Mouse (Mus musculus) olfactory bulb, adult 2 months (tissue): ENCODE data around the gene Slc43a3. TPM values are rescaled to one million over a fixed set of nuclear protein-coding genes. Genes with fewer than 3 reads are reported as not detected.
"Not testable (repeated sequence)": the region's sequence is repeated elsewhere in the genome, so short reads cannot be mapped to it uniquely, and the experiment has no call there.

Experiments used
- H3K27ac ChIP-seq: fragments of 200-500 bp; 2 replicates; pipeline ENCODE4 v1.5.1; 2012; ENCODE audit warnings: low read depth, low read length; ENCODE audit not compliant: insufficient read depth
- H3K4me1 ChIP-seq: fragments of 200-500 bp; 2 replicates; pipeline ENCODE4 v1.6.1; 2012; ENCODE audit warnings: low read length; ENCODE audit not compliant: control insufficient read depth, insufficient read depth
- H3K4me3 ChIP-seq: fragments of 200-500 bp; 2 replicates; pipeline ENCODE4 v1.5.1; 2012; ENCODE audit warnings: mild to moderate bottlenecking, low read depth, low read length, moderate library complexity; ENCODE audit not compliant: insufficient read depth
- CTCF ChIP-seq: fragments of 200-500 bp; IDR thresholded peaks from 2 replicates; pipeline ENCODE4 v1.5.1; 2012; ENCODE audit warnings: low read depth, mild to moderate bottlenecking, low read length, moderate library complexity; ENCODE audit not compliant: insufficient read depth
- POLR2A ChIP-seq: fragments of 200-500 bp; IDR thresholded peaks from 2 replicates; pipeline ENCODE4 v1.6.1; 2012; ENCODE audit warnings: mild to moderate bottlenecking, low read depth, low read length, moderate library complexity; ENCODE audit not compliant: insufficient read depth
- WGBS: fragments of 180-500 bp; shearing (Covaris S2); methylation state at CpG from one replicate; pipeline ENCODE4 v1.1.7; 2018; 5-methylcytosine and 5-hydroxymethylcytosine counted together
- polyA plus RNA-seq: library from polyadenylated mRNA; stranded (reverse); fragments of >200 nt; gene quantifications from 2 replicates; pipeline ENCODE4 v1.2.4, GENCODE M21; 2012; ENCODE audit warnings: low replicate concordance; ENCODE audit not compliant: missing spikeins, insufficient read depth, insufficient read length

The Slc43a3 gene
- polyA plus RNA-seq, 1 experiment = not detected

- Histone ChIP-seq H3K4me1 (no peaks in the 10 kb centered on the region), H3K4me3 (no peak overlapping the region), H3K27ac (no peak overlapping the region)
- no peak for TF ChIP-seq CTCF
- TF ChIP-seq POLR2A = no peak
- WGBS = 73% methylated on average over 4 of the region's 4 CpGs
These were observed 40.7 kb upstream of the Slc43a3 start for GRCm38 (mm10) chr2:84895495-84896198.

DNA sequence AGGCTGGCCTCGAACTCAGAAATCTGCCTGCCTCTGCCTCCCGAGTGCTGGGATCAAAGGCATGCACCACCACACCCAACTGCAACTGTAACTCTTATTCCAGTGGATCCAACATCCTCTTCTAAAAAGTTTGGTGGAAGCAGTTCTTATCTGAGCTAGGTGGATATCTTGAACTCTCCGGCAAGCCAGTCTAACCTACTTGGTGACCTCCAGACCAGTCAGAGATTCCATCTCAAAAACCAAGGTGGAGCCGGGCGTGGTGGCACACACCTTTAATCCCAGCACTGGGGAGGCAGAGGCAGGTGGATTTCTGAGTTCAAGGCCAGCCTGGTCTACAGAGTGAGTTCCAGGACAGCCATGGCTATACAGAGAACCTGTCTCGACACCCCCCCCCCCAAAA lies 39.7 kb upstream of the Slc43a3 start:
- WGBS = 94% methylated on average over 6 of the region's 6 CpGs
- not testable (repeated sequence) for H3K4me3 ChIP-seq, H3K4me1 ChIP-seq, H3K27ac ChIP-seq

DNA sequence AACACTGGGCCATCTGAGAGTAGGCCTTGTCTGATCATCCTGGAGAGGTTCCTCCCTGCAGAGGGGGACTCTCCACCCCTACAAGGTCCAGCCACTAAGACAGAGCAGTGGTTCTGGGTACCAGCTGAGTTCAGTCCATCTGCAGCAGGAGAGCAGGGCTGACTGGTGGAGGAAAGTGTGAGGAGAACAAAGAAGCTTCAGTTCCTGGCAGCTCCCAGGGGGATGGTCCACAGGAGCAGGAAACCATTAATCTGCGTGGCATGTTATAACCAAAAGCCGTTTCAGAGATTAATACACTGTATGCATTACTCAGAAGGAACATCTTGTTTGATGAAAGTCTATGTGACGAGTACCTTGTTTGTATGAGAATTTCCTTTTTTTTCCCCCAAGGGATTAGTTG lies 23.7 kb upstream of the Slc43a3 start:
- Histone ChIP-seq H3K27ac (no peak overlapping the region), H3K4me1 (no peaks in the 10 kb centered on the region), H3K4me3 (no peak overlapping the region)
- WGBS = 72% methylated on average over 3 of the region's 3 CpGs
- no peak for TF ChIP-seq POLR2A
- TF ChIP-seq CTCF = no peak

- H3K4me1 ChIP-seq = no peaks in the 10 kb centered on the region
- no peak overlapping the region for H3K27ac ChIP-seq
- H3K4me3 ChIP-seq = no peak overlapping the region
- WGBS = 91% methylated on average over 5 of the region's 5 CpGs
- TF ChIP-seq CTCF = no peak
- TF ChIP-seq POLR2A = no peak
These were observed 22.5 kb upstream of the Slc43a3 start for GRCm38 (mm10) chr2:84913881-84914280.

DNA sequence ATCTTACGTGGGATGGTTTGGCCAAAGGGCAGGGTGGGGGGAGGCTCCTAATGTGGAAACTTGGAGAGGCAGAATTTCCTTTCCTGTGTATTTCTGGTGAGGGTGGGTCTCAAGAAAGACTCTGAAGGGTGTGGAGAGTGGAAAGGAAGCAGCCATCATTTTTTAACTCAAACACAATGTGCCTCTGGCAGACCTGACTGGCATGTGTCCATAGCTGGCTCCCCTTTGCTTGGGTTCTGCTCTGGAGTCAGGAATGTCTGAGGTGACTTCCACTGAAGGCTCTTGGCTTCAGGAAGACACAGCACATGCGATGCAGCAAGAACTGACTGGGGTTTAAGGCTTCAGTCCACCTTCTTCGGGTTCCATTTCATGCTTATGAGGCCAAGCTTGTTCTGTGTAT lies 21.0 kb upstream of the Slc43a3 start:
- WGBS = 76% methylated on average over 3 of the region's 3 CpGs
- TF ChIP-seq POLR2A (no peak), CTCF (no peak)
- H3K27ac ChIP-seq = no peak overlapping the region
- no peaks in the 10 kb centered on the region for H3K4me1 ChIP-seq
- H3K4me3 ChIP-seq = no peak overlapping the region

- H3K4me3 ChIP-seq = no peak overlapping the region
- H3K4me1 ChIP-seq = no peaks in the 10 kb centered on the region
- no peak for TF ChIP-seq CTCF
- no peak for TF ChIP-seq POLR2A
- 76% methylated on average over 8 of the region's 8 CpGs for WGBS
- no peak overlapping the region for H3K27ac ChIP-seq
These were observed 19.6 kb upstream of the Slc43a3 start for GRCm38 (mm10) chr2:84916548-84917320.

GRCm38 (mm10) chr2:84918188-84918587 lies 18.2 kb upstream of the Slc43a3 start:
- Histone ChIP-seq H3K4me1 (no peaks in the 10 kb centered on the region), H3K27ac (no peak overlapping the region), H3K4me3 (no peak overlapping the region)
- TF ChIP-seq POLR2A = no peak
- TF ChIP-seq CTCF = no peak
- WGBS = 81% methylated on average over 3 of the region's 3 CpGs

- WGBS = 91% methylated on average over 10 of the region's 10 CpGs
- no peak for TF ChIP-seq POLR2A
- TF ChIP-seq CTCF = no peak
- Histone ChIP-seq H3K4me3 (no peak overlapping the region), H3K4me1 (no peaks in the 10 kb centered on the region), H3K27ac (no peak overlapping the region)
These were observed 16.7 kb upstream of the Slc43a3 start for GRCm38 (mm10) chr2:84919601-84920108.

- WGBS = 98% methylated on average over 7 of the region's 7 CpGs
- no peak overlapping the region for H3K4me3 ChIP-seq
- no peak overlapping the region for H3K27ac ChIP-seq
- no peaks in the 10 kb centered on the region for H3K4me1 ChIP-seq
- no peak for TF ChIP-seq POLR2A
- TF ChIP-seq CTCF = no peak
These were observed 6.2 kb upstream of the Slc43a3 start for GRCm38 (mm10) chr2:84930186-84930585.
